Mouse (Mus musculus): ENCODE measurements around the gene Polm. TPM values are rescaled to one million over a fixed set of nuclear protein-coding genes. Genes with fewer than 3 reads are reported as not detected.
"Not testable (repeated sequence)": the region's sequence is repeated elsewhere in the genome, so short reads cannot be mapped to it uniquely, and the experiment has no call there.

Polm gene
- total RNA-seq, 4 experiments from 2014 or later = 8.0 to 14.7 (median 11.5) TPM

DNA sequence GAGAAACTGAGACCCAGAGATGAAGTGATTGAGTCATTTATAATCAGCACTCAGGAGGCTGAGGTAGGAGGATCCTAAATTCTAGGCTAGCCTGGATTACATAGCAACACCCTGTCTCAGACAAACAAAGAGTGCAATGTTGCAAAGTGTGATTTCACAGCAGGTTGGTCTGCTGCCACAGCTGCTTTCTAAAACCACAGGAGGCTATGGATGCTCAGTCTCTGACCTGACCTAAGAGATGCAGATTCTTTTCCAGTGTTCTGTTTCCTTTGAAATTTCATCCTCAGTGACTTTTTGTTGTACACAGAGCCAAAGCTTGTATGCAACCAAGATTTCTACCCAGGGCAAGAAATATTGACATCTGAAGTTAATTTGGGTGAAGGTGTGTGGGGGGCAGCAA lies 17.7 kb upstream of the Polm start:
- DNase-seq = no peak

DNA sequence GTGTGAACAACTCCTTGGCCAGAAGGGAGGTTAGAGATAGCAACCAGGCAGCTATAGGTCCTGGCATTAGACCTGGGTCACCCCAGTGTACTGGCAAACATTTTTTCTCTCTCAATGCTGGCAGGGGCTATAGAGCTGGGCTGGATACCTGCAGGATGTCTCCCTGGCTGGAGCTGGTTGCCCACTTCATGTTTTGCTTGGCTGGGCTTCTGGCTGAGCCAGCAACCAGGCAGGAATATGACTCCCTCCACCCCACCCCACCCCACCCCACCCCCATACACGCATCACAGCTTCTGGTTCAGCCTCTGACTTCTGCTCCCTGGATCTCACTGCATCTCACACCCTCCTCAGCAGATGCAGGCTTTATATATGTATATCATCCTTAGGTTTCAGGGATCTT lies 14.5 kb upstream of the Polm start:
- DNase-seq = no peak

DNA sequence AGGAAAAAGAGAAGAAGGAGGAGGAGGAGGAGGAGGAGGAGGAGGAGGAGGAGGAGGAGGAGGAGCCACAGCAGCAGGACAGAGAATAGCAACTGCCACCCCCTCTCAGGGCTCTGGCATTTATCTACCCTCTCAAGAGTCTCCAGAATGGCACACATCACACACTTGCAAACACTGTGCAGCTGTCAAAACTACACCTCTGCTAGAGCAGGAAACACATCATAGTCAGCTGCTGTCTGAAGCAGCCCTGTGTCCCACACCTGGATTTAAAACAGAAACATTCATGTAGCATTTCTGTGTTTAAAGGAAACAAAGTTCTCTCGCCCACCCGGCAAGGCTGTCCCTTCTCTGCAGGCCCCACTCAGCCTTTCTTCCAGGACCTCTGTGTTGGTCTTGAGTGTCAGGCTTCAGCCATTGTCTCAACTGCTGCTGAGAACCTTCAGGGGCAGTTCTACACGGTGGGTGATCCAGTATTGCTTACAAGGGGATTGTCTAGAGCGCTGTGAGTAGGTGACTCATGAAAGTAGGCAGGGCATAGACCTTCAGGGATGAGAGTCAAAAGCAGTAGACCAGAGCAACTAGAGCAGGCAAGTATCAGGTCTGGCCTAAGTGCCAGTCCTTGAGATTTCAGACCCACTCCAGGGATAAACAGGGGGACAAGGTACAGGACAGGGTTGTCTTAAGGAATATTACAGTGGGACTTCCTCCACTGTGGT lies 13.4 kb upstream of the Polm start:
- DNase-seq = no peak

DNA sequence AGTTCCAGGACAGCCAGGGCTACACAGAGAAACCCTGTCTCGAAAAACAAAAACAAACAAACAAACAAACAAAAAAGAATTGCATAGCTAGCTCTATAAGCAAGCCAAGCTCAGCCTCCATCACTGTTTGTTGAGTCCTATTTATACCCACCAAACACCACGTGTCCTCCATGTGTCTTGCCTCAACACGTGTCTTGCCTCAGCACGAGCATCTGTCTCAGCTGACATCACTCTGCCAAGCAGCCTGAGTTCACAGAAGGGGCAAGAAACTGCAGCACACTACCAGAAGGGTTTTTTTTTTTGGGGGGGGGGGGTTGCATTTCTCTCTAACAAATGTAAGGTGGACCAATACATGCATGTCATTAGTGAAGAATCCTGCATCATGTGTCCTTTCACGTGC lies 12.6 kb upstream of the Polm start:
- DNase-seq = no peak

DNA sequence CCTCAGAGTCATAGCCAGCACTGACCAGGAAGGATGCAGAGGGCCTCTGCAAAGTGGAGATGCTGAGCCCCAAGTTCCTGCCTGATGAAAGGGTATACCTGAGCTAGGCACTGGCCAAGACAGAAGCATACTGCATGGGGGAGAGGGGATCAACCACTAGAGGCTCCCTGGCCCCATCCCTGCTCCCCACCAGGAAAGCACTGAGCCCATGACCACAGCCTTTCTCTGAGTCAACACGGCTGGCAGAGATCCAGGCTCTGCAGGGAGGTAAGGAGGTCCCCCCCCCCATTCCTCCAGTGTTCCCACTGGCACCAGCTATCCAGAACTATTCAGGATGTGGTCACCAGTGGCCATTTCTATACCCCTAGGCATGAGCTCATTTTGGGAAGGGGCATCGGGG lies 11.5 kb upstream of the Polm start:
- DNase-seq = no peak

DNA sequence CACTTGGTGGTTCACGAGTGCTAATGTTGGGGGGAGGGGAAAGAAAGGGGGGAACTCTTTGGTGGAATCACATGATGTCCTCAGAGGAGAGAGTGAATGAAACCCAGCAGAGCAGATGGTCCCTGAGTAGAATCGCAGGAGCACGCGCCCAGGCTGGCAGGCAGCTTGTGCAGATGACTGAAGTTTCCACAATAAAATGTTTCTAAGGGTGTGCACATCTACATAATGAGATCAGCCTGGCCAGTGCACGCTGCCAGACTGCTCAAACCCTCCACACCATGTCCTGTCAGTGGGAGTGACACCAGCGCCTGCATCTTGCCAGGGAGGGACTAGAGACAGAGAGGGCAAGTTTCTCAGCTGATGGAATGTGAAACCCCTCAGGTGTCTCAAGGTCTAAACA lies 10.9 kb upstream of the Polm start:
- no peak for DNase-seq

DNA sequence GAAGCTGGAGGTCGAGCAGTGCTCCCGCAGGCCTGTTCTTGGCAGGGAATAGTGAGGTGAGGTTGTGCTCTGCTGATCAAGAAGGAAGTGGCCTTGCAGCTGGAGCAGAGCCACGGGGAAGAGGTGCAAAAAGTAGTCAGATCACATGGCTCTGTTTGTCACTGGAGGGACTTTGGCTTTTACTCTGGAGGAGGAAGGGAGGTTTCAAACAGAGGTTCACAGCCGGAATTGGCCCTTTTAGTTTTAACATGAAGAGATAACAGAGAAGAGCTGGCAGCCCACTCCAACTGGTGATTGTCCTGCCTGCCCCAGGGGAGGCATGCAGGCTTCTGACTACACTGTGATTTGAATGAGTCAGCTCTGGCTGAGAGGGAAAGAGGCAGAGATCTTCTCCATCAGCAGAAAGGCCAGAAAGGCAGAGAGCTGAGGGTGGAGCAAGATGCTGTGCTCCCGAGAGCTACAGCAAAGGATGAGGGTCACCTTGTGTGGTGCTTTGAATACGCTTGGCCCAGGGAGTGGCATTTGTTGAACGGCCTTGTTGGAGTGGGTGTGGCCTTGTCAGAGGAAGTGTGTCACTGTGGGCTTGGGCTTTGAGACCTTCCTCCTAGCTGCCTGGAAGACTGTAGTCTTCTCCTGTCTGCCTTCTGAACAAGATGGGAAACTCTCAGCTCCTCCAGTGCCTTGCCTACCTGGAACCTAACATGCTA lies 9.0 kb upstream of the Polm start:
- DNase-seq = no peak

DNA sequence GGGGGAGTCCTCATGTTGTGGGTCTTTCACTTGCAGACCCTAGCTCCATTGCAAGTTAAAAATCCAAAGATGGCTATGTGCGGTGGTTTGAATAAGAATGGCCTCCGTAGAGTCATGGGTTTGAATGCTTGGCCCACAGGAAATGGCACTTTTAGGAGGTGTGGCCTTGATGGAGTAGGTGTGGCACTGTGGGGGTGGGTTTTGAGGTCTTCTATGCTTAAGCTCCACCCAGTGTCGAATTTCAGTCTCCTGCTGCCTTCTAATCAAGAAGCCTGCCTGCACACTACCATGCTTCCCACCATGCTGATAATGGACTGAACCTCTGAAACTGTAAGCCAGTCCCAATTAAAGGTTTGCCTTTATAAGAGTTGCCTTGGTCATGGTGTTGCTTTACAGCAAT lies 5.3 kb upstream of the Polm start:
- no peak for DNase-seq

DNA sequence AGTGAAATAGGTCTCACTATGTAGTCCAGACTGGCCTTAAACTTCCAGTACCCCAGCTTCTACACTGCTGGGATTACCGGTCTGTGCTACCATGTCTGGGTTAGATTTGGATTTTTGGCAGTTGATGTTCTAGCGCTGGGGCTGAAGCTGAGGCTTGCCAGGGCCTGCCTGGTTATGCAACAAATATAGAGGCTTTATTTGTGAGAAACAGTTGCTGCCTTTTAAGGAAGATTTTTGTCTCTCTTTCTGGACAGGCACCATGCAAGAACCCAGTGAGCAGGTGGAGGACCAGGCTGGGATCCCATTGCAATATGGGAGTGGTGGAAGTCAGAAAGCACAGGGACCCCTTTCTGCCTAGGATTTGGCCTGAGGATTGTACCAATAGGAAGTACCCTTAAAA lies 3.9 kb upstream of the Polm start:
- no peak for DNase-seq

DNA sequence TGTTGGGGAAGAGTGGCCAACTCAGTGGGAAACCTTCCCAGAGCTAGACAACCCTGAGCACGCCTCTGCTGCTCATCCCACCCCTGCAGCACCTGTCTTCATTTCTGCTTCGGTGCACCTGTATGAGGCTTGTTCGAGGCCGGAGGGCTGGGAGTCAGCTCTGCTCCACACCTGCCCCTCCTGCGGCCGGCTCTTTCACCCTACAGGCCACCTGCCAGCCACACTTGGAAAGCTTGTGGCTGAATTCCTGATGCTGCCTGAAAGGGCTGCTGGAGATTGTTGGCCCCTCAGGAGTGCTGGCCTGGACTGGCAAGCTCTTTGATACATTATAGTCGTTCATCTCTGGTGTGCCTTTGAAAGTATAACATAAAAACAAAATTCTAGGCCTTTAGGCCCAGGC lies 2.5 kb upstream of the Polm start:
- no peak for DNase-seq

DNA sequence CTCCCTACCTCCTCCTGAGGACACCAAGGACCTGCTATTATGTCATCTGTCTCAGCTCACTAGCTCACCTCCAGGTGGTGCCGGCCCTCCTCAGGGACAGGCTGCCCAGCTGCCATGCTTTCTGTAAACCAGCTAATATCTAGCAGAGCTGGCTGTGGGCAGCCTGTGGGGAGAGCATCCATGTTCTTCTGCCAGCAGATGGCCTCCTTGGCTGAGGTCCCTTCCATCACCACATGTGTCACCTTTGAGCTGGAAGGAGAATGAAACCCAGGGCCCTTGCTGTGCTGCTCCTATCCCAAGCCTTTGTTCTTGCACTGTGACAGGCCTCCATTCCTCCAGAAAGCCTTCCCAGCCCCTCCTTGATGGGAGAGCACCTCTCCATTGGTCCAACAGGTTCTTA lies 1.7 kb downstream of the Polm start:
- DNase-seq = no peak

DNA sequence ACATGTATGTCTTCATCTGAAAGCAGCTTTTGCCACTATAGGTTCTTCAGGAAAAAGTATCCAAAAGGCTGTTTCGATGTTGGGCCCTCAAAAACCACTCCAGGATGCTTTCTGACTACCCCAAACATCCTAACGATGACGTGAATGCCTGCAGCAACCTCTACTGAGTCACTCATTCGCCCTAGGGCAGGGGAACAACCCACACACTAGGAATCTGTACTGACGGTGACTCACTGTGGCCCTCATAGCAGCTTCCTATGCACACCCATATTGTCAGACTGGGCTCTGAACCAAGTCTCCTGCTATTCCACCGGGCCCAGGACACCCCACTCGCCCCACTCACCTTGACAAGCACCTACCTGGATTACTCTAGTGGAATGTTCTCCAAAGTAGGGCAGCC lies 2.8 kb downstream of the Polm start:
- DNase-seq = no peak

DNA sequence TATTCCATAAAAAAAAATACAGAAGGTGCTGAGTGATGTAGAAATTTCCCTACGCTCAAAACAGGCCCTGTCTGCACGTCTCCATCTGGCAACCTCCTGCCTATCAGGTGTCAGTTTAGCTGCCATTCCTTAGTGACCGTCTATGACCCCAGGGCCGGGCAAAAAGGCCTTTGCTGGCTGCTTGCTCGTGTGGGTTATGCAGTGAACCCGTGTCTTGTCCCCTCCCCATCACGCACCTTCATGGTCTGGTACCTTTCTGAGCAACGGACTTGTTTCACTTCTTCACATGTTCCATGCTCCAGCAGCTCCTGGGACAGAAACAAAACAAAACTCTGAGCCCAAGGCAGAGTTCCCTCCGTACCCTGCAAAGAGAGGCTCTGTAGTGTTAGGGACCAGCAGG lies 3.3 kb downstream of the Polm start:
- DNase-seq = no peak

DNA sequence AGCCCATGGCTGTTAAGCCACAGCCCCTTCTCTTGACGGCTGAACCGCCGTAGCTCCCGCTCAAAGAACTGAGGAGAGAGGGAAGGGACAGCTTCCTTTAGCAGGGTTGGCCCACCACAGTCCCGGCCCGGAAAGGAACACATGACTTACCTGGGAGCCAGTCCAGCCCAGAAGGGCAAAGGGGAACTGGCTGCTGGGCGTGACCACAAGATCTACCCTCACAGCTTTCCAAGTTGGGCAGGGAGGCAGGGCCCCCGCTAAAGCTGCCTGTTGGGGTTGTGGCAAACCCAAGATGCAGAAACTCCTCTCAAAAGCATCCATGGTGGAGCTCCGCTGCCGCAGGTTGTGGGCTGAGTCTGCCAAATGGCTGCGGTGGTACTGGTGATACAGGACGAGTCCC lies 8.5 kb downstream of the Polm start:
- DNase-seq = no peak

DNA sequence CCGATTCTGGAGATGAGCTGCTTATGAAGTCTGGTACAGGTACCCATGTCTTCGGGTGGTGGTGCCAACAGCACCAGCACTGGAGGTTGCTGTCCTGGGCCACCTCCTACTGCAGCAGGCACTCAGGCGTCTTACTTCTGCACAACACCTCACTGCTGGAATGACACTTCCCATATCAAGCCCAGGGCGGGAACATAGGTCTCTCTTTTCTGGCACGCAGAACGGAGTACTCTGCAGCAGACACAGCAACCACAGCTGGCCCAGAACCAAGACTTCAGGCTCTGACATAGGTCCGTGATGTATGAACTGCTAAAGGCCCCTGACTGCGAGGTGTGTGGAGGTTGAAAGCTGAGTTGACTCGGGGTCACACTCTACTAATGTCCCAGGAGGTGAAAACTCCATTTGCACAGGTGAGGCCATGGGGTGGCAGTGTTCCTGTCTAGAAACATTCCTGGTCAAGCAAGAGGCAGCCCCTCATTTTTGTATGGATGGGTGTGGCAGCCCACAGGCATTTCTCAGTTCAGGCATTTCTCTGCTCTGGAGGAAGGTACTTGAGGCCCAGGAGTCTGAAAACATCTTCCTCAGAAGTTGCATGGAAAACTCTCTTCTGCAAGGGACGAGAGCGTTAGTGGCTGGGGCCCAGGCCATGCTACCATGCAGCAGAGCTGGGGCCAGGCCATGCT lies 9.2 kb downstream of the Polm start:
- DNase-seq = no peak

DNA sequence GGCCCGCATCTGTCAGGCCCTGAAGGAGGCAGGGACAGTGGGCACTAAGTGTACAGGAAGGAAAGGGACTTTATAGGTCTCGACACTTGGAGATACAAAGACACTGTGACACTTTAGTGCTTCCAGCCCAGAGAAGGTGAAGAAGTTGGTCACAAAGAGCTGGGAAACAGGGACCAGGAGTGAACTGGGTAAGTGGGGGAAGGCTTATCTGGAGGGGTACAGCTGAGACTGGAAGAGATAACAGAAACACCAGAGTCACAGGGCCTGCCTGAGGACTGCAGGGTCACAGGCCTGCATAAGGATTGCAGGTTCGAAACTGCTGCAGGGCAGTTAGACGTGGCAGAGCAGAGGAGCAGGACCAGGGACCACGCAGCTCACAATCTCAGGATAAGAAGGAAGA lies 9.9 kb downstream of the Polm start:
- no peak for DNase-seq

DNA sequence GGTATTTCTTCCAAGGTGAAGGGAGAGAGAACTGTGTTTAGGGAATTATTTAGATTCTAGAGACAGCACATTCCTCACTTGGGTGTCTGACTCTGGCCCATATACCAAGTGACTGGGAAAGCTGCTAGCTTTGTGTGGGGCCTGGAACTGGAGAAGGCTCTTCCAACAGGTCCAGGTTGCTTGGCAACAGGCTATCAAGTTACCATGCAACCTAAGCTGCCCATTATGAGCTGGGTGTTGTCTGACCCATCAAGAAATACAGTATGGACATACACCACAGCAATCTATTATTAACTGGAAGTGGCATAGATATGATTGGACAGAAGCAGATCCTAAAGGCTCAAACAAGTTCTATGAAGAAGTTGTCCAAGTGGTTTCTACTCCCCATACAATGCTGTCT lies 12.4 kb downstream of the Polm start:
- no peak for DNase-seq

DNA sequence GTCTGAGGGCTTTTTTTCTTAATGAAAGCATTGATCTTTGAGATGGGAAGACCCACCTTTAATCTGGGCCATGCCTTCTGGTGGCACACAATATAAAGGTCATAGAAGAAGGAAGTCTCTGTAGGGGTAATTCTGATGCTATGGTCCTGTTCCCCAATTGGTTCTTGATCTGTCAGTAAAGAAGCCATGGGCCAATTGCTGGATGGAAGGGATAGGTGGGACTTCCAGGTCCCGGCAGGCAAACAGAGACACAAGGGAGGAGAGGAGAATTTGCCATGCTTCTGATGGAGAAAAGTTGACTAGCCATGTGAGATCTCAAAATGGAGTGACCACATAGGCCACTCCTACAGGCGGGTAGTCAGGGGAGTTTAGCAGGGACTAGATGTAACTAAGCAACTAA lies 18.6 kb downstream of the Polm start:
- DNase-seq = no peak

DNA sequence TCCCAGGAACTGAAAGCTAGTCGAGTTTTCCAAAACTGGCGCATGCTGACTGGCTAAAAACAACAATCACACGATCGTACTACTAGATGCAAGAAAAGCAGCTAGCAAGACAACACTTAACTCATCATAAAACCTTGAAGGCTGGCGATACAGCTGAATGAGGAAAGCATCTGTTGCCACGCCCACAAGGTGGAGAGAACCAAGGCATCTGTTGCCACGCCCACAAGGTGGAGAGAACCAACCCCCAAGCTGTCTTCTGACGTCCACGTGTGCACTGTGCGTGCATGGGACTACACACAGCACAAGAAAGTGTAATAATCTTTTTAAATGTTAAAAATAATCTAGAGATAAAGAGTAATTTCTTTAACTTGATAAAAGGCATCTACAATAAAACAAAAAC lies 24.4 kb downstream of the Polm start:
- DNase-seq = no peak

DNA sequence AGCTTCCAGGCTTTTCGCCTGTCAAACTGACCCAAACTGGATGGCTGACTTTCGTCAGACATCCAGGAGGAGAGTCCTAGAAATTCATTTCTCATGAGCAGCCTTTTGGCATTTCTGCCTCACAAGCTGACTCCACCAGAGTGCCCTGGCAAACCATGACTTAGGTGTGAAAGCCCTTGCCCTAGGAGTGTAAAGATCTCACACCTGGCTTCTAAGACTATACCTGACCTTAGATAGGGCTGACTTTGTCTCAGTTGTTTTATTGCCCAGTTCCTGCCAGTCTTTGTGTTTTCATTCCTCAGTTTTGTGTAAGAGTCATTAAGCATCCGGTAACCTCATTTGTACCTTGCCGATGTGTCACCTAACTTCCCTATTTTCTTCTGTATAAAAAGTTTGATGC lies 28.3 kb downstream of the Polm start:
- not testable (repeated sequence) for DNase-seq

DNA sequence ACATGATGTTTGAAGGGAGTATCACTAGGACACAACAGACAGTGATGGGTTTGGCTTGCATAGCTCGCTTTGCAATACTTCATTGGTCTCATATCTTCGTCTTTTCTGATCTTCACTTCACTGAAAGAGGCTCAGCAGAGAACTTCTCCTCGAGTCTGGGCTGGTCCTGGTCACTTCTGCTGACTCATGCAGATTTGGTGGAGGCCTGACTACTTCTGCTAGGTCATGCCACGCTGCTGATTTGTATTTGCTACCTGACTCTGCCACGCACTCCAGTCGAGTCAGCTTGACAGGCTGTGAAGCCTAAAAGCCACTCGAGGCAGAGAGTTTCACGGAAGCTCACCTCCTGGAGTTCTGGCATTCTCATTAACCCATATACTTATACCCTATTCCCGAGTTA lies 29.9 kb downstream of the Polm start:
- DNase-seq = no peak

DNA sequence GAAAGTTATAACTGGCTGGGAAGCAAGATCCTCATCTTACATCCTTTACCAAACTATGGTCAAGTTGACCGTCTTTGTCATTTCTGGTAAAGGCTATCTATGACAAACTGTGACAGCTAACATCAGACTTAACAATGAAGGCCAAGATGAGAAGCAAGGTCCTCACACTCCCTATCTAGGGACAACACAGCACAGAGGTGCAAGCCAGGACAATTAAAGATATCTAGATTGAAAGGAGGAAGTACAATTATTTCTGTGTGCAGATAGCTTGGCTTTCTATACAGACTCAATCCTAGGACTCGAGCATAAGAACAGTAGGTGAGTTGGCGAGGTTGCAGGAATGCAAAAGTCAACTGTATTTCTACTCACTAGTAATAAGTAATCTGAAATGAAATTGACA lies 32.1 kb downstream of the Polm start:
- no peak for DNase-seq

DNA sequence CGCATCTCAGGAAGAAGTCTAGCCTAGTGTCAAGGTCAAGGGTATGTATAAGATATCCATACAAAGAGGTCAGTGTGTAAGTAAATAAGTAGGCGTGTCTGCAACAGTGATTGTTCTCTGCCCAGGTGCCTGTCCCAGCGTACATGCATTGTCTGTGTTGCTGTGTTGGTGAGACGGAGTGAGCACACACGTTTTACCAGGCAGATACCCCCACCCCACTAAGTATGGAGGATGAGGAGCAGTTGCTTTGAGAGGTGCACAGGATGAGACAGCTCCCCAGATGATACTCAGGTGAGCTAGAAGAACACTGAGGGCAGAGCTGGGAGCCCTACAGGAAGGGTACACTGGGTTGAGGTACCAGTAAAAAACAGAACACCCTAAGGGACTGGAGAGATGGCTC lies 33.6 kb downstream of the Polm start:
- DNase-seq = no peak

DNA sequence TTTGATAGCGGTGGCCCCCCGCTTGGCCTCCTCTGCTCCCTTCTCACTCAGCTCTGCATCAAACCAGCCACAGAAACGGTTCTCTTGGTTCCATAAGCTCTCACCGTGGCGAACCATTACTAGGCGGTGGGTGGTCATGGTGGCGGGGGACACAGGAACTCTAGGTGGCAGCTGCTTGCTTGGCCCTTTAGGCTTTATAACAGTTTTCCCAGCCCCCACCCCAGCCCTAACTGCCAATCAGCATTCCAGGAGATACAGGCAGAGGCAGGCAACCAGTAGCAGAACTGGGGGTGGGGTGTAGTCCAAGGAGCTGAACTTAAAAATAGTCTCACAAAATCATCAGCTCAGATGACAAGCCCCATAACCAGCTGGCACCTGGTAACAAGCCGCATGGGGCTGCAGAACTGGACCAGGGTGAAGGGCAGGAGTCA lies 34.2 kb downstream of the Polm start, which contains the start of gene Pgam2:
Gene Pgam2, minus strand, starts transcription at position 183 of the 431 bp plus-strand sequence.
- no peak for DNase-seq

Measured in adrenal gland, adult 8-10 months (tissue).